Mouse (Mus musculus) cerebellum, adult 2 months (tissue): ENCODE measurements around the gene Ccdc172. TPM values are rescaled to one million over a fixed set of nuclear protein-coding genes. Genes with fewer than 3 reads are reported as not detected.

Experiments used
- DNase-seq, 2 experiments: peaks; one replicate each; pipeline ENCODE4 v3.0.0; 2021
- H3K27ac ChIP-seq: fragments of 200-500 bp; 2 replicates; pipeline ENCODE4 v1.5.1; 2012; ENCODE audit warnings: low read length, control low read depth, inconsistent platforms; ENCODE audit not compliant: insufficient read depth
- H3K27me3 ChIP-seq: fragments of 200-500 bp; 2 replicates; pipeline ENCODE4 v1.6.1; 2012; ENCODE audit warnings: inconsistent platforms, mild to moderate bottlenecking, low read length, moderate library complexity; ENCODE audit not compliant: control insufficient read depth, insufficient read depth
- H3K4me1 ChIP-seq: fragments of 200-500 bp; 2 replicates; pipeline ENCODE4 v1.6.1; 2011; ENCODE audit warnings: low read length; ENCODE audit not compliant: control insufficient read depth, insufficient read depth
- H3K4me3 ChIP-seq: fragments of 200-500 bp; replicated peaks from 2 replicates; pipeline ENCODE3; 2011; ENCODE audit warnings: mild to moderate bottlenecking, low read depth, low read length, control low read depth; ENCODE audit not compliant: insufficient read depth
- CTCF ChIP-seq: fragments of 200-500 bp; IDR thresholded peaks from 2 replicates; pipeline ENCODE4 v1.5.1; 2011; ENCODE audit warnings: low read depth, mild to moderate bottlenecking, control low read depth, low read length, moderate library complexity, borderline replicate concordance; ENCODE audit not compliant: insufficient read depth
- POLR2A ChIP-seq: fragments of 200-500 bp; IDR thresholded peaks from 2 replicates; pipeline ENCODE4 v1.6.1; 2011; ENCODE audit warnings: low read length, control low read depth, borderline replicate concordance; ENCODE audit not compliant: insufficient read depth
- WGBS: fragments of 180-500 bp; shearing (Covaris S2); methylation state at CpG from one replicate; pipeline ENCODE4 v1.1.7; 2018; 5-methylcytosine and 5-hydroxymethylcytosine counted together
- polyA plus RNA-seq: library from polyadenylated mRNA; depleted of rRNA; stranded (reverse); fragments of >200 nt; gene quantifications from 2 replicates; pipeline ENCODE4 v1.2.3, GENCODE M21; 2012

The Ccdc172 gene
- polyA plus RNA-seq, 1 experiment, result not detected

DNA sequence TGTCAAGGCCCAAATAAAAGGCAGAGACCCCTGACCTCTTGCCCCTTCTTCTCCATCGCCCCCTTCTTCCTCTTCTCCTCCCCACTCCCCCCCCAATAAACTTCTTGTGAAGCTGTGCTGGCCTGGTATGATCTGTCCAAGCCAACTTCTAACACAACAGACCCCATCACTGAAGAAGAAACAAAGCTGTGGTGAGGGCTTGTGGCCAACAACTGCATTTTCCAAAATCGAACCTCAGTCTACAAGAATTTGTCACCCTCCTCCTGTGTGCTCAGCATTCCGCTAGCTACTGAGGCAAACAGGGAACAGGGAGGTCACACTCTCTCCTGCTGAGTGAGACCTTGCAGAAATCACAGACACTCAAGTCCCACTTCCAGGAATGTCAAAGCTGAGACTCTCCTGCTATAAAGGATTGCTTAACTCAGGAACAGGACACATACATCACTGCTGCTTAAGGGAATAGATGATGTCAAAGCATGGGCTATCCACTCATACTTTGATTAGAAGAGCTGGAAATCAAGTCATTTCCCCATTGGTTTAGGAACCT lies 12.3 kb upstream of the Ccdc172 start:
- no peak for DNase-seq
- TF ChIP-seq POLR2A (no peak), CTCF (no peak)
- Histone ChIP-seq H3K27ac (no peak overlapping the region), H3K27me3 (no peaks in the 10 kb centered on the region), H3K4me3 (no peak overlapping the region), H3K4me1 (no peaks in the 10 kb centered on the region)
- WGBS, result 52% methylated on average over 3 of the region's 3 CpGs

DNA sequence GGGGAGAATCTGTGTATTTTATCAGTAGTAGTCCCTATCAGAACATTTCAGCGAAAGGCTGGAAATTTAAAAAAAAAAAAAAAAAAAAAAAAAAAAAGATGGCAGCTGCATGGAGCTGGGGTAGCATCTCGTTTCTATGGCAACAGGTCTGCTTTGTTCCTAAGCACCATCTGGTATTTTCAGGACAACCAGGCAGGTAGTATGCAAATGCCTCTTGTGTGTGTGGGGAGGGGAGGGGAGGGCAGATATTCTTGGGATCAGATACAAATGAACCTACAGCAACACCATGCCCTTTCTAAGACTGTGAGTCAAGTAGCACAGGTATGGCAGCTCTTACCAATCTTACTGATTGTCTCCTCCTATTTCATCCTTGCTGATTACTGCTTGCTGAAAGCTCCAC lies 11.7 kb upstream of the Ccdc172 start:
- no peak for DNase-seq
- WGBS, result 54% methylated on average over 2 of the region's 2 CpGs
- Histone ChIP-seq H3K4me1 (no peaks in the 10 kb centered on the region), H3K4me3 (no peak overlapping the region), H3K27ac (no peak overlapping the region), H3K27me3 (no peaks in the 10 kb centered on the region)
- TF ChIP-seq POLR2A, result no peak
- TF ChIP-seq CTCF, result no peak

DNA sequence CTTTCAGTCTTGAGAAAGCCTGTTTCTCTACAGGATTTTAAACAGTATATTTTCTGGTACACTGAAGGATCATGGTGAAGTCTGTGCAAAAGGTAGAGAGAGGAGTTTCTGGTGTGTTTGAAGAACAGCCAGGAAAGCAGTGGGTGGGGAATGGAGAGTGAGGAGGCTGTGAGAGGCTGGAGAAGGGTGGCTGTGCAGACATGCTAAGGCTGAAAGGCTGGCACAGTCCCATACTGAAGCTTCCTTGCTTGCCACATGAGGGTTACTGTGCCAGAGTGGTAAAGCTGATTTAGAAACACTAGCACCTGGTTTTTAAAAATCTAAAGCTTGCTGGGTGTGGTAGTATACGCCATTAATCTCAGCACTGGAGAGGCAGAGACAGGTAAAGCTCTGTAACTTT lies 9.9 kb downstream of the Ccdc172 start:
- Histone ChIP-seq H3K4me3 (no peak overlapping the region), H3K27me3 (no peaks in the 10 kb centered on the region), H3K4me1 (no peaks in the 10 kb centered on the region), H3K27ac (no peak overlapping the region)
- WGBS, result 81% methylated on average over 1 of the region's 1 CpGs
- DNase-seq, result no peak
- TF ChIP-seq POLR2A, result no peak
- TF ChIP-seq CTCF, result no peak

DNA sequence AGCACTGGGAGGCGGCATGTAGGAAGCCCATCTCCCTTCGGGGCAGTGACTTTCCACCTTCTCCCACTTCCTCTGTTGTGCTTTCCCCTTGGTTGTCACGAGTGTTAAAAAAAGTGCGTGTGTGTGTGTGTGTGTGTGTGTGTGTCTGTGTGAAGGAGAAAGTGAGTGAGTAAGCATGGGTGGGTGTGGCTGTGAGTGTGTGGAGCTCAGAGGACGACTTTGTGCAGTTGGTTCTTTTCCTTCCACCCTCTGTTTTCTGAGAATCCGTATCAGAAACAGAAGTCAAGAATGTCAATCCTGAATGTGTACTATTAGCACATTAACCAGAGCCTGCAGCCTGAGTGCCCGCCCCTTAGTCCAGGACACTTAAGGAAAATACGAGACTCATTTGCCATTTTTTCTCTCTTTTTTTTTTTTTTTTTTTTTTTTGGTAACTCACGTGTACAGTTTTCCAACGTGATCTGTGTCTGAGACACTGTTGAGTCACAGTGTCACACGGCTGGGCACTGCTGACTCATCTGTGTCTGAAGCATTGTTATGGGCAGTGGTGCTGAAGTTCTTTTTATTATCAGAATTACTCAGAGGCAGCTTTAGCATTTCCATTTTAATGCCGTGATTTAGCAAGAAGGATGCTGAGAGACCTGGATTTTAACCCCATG lies 12.1 kb downstream of the Ccdc172 start:
- TF ChIP-seq POLR2A (no peak), CTCF (no peak)
- 58% methylated on average over 12 of the region's 12 CpGs for WGBS
- no peak overlapping the region for H3K4me3 ChIP-seq
- no peak for DNase-seq
- H3K27me3 ChIP-seq, result no peaks in the 10 kb centered on the region
- H3K27ac ChIP-seq, result no peak overlapping the region
- H3K4me1 ChIP-seq, result no peaks in the 10 kb centered on the region

DNA sequence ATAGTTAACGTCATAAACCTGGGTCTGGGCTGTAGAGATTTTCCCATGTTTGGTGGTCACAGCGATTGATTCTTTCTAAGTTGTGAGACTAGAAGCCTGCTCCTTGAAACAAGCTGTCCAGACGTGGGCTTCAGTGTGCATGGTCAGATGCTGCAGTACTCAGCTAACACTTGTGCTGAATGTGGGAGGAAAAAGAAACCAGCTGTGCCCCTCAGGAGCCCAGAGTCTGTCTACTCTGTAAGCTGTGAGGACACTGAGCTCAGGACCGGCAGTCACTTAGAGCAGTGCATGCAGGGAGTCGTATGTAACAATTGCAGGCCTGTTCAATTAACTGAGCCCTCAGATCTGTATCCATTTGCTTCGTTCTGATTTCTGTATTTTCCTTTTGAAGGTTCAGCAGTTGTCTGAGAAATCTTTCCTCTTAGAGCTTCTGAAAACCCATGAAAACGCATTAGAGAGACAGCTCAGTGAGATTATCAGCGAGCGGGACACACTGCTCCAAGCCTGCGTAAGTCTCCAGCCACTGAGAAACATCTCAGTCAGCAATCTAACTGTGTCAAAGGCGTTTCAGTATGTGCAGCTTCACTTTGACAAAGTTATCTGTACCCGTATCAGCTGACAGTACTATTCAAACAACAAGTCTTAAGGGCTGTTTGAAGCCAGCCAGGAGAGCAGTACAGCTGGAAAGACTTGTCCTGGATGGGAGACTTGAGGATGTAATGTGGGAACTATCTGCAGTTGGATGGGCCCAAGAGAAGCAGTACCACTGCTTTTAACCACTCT lies 13.9 kb downstream of the Ccdc172 start:
- no peak overlapping the region for H3K27ac ChIP-seq
- H3K4me1 ChIP-seq, result no peaks in the 10 kb centered on the region
- WGBS, result 83% methylated on average over 12 of the region's 12 CpGs
- TF ChIP-seq CTCF, result no peak
- TF ChIP-seq POLR2A, result no peak
- H3K27me3 ChIP-seq, result no peaks in the 10 kb centered on the region
- no peak overlapping the region for H3K4me3 ChIP-seq
- DNase-seq, result no peak

DNA sequence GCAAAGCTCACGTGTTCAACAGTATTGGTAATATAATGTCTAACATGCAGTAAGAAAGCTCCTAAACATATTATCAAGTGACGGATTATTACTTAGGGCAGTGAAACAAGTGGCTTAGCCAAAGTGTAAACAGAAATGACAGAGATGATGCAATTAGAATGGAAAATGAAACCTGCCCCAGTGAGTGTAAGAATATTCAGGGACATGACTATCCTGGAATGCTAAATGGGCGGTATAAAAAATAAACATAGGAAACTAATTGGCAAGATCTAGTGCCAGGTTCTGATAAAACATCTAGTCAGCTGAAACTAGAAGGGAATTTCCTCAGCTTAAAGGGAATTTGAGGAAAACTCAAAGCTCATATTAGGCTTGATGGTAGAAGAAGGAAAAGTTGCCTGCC lies 21.3 kb downstream of the Ccdc172 start:
- no peak overlapping the region for H3K27ac ChIP-seq
- no peak overlapping the region for H3K4me3 ChIP-seq
- WGBS, result 93% methylated on average over 3 of the region's 3 CpGs
- no peaks in the 10 kb centered on the region for H3K27me3 ChIP-seq
- TF ChIP-seq POLR2A (no peak), CTCF (no peak)
- DNase-seq, result no peak
- H3K4me1 ChIP-seq, result no peaks in the 10 kb centered on the region

DNA sequence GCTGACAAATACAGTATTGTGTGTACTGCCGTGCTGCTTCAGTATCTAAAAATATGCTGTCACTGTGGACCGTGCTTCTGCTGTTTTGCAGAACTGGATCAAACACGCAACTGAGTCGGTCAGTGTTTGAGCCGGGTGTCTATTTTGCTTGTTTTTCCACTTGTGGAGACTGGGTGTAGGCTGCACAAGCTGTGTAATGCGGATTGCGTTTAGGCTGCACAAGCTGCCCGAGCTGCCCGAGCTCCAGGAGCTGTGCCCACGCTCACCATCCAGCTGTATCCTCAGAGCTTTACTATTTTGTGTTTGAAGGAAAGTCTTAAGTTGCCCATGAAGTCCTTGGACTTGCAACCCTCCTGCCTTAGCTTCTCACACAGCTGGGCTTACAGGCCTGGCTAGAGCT lies 24.9 kb downstream of the Ccdc172 start:
- no peak overlapping the region for H3K4me3 ChIP-seq
- WGBS, result 93% methylated on average over 10 of the region's 10 CpGs

DNA sequence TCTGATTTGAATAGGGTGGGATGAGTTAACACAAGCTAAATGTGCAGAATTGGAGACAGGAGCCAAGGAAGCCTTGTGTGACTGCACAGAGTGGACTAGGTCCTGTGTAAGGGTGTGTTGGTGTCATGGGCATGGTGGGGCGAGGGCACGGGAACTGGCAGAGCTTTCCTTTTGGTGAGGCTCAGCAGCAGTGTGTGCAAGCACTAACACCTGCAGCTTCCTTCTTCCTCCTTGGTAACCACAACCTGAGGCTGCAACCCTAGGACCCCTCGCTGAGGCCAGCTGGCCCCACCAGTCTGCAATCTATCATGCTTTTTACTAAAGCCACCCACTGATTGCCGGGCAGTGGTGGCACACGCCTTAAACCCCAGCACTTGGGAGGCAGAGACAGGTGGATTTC lies 28.6 kb downstream of the Ccdc172 start:
- Histone ChIP-seq H3K4me1 (no peaks in the 10 kb centered on the region), H3K27ac (no peak overlapping the region), H3K27me3 (no peaks in the 10 kb centered on the region), H3K4me3 (no peak overlapping the region)
- TF ChIP-seq CTCF (no peak), POLR2A (no peak)
- DNase-seq, result no peak
- WGBS, result 83% methylated on average over 5 of the region's 5 CpGs

More for the DNA sequence above, 24.9 kb downstream of the Ccdc172 start:
- Histone ChIP-seq H3K27ac (no peak overlapping the region), H3K4me1 (no peaks in the 10 kb centered on the region), H3K27me3 (no peaks in the 10 kb centered on the region)
- TF ChIP-seq CTCF, result no peak
- no peak for TF ChIP-seq POLR2A
- DNase-seq, result no peak
